Mouse (Mus musculus) CH12.LX (cell line): ENCODE data around the gene Uggt2.

Experiments
- ELF1 ChIP-seq: IDR thresholded peaks from 2 replicates; pipeline ENCODE4 v1.6.1; 2014; ENCODE audit warnings: low read depth, mild to moderate bottlenecking, inconsistent platforms, low read length, improper control_type of control experiment
- EP300 ChIP-seq: IDR thresholded peaks from 2 replicates; pipeline ENCODE4 v1.6.1; 2011; ENCODE audit warnings: low read length, improper control_type of control experiment

- TF ChIP-seq ELF1 (no peak), EP300 (no peak)
These were observed 160.7 kb downstream of the Uggt2 start for GRCm38 (mm10) chr14:118938551-118938950.
